Mouse (Mus musculus) C2C12 (cell line): ENCODE data around the gene Tedc2.

Source experiments
- CEBPB ChIP-seq: IDR thresholded peaks from one replicate; pipeline ENCODE4 v1.6.1; 2011; ENCODE audit warnings: low read depth, mild to moderate bottlenecking, control low read depth, moderate library complexity
- CTCF ChIP-seq: IDR thresholded peaks from one replicate; pipeline ENCODE4 v1.5.1; 2011; ENCODE audit not compliant: control insufficient read depth, insufficient read depth, insufficient read length
- MAX ChIP-seq: IDR thresholded peaks from one replicate; pipeline ENCODE4 v1.6.1; 2011; ENCODE audit warnings: mild to moderate bottlenecking, control low read depth

DNA sequence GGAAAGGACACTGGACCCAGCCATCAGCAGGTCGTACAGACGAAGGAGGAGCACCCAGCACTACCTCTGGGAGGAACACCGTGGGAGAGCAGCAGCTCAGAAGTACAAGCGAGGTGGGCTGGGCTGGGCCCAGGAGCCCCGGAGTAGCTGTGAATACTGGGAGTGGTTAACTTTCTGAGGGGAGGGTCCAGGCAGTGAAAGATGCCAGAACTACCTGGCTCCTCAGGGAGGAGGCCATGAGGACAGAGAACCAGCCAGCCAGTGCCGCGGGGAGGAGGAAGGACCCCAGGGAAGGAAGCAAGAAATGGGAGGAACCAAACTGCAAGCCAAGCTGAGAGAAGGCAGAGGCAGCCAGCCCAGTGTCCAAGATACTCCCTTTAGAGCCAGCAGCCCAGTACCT, 7.3 kb upstream of the Tedc2 start:
- TF ChIP-seq CTCF (no peak), CEBPB (no peak), MAX (no peak)
